Mouse (Mus musculus): ENCODE measurements around the gene U2af2. TPM values are rescaled to one million over a fixed set of nuclear protein-coding genes. Genes with fewer than 3 reads are reported as not detected.
"Not testable (repeated sequence)": the region's sequence is repeated elsewhere in the genome, so short reads cannot be mapped to it uniquely, and the experiment has no call there.

Gene U2af2
- total RNA-seq, 2 experiments from 2014 or later = 183 to 184 TPM

GRCm38 (mm10) chr7:5076931-5077330, 15.0 kb downstream of the U2af2 start:
- no peak for DNase-seq

GRCm38 (mm10) chr7:5079365-5080009, 17.5 kb downstream of the U2af2 start:
- DNase-seq = not testable (repeated sequence)

GRCm38 (mm10) chr7:5080010-5080751, 18.2 kb downstream of the U2af2 start, which contains the start of gene Epn1:
Gene Epn1 (plus strand): TSS chr7:5080235.
- DNase-seq = peak; percentile 97

- DNase-seq = no peak
Measured at GRCm38 (mm10) chr7:5080815-5081214, 18.9 kb downstream of the U2af2 start.

GRCm38 (mm10) chr7:5081241-5081640, 19.3 kb downstream of the U2af2 start:
- DNase-seq = no peak

GRCm38 (mm10) chr7:5081939-5082338, 20.0 kb downstream of the U2af2 start:
- no peak for DNase-seq

- no peak for DNase-seq
Measured at GRCm38 (mm10) chr7:5083325-5084105, 21.6 kb downstream of the U2af2 start.

- DNase-seq = no peak
Measured at GRCm38 (mm10) chr7:5085512-5085911, 23.6 kb downstream of the U2af2 start.

GRCm38 (mm10) chr7:5086921-5087440, 25.0 kb downstream of the U2af2 start:
- DNase-seq = no peak

GRCm38 (mm10) chr7:5087886-5088285, 25.9 kb downstream of the U2af2 start:
- no peak for DNase-seq

- no peak for DNase-seq
Measured at GRCm38 (mm10) chr7:5089853-5090252, 27.9 kb downstream of the U2af2 start.

GRCm38 (mm10) chr7:5091008-5091728, 29.2 kb downstream of the U2af2 start:
- peak; percentile 47 to 67 for DNase-seq

GRCm38 (mm10) chr7:5092381-5092780, 30.4 kb downstream of the U2af2 start:
- DNase-seq = no peak

- peak; percentile 49 to 54 for DNase-seq
Measured at GRCm38 (mm10) chr7:5092831-5093510, 31.0 kb downstream of the U2af2 start.

- no peak for DNase-seq
Measured at GRCm38 (mm10) chr7:5098769-5099168, 36.8 kb downstream of the U2af2 start.

- DNase-seq = no peak
Measured at GRCm38 (mm10) chr7:5099796-5100195, 37.9 kb downstream of the U2af2 start.

- DNase-seq = no peak
Measured at GRCm38 (mm10) chr7:5101066-5101663, 39.2 kb downstream of the U2af2 start.

GRCm38 (mm10) chr7:5102564-5102963, 40.6 kb downstream of the U2af2 start:
- no peak for DNase-seq

- no peak for DNase-seq
Measured at GRCm38 (mm10) chr7:5108272-5108671, 46.3 kb downstream of the U2af2 start.

- no peak for DNase-seq
Measured at GRCm38 (mm10) chr7:5109301-5109700, 47.4 kb downstream of the U2af2 start.

GRCm38 (mm10) chr7:5112701-5113100, 50.8 kb downstream of the U2af2 start:
- DNase-seq = no peak

Data from layer of hippocampus, postnatal 36 days (tissue).